Comparison of ENCODE assay signal across 8 mouse cellular contexts in the genomic region with DNA sequence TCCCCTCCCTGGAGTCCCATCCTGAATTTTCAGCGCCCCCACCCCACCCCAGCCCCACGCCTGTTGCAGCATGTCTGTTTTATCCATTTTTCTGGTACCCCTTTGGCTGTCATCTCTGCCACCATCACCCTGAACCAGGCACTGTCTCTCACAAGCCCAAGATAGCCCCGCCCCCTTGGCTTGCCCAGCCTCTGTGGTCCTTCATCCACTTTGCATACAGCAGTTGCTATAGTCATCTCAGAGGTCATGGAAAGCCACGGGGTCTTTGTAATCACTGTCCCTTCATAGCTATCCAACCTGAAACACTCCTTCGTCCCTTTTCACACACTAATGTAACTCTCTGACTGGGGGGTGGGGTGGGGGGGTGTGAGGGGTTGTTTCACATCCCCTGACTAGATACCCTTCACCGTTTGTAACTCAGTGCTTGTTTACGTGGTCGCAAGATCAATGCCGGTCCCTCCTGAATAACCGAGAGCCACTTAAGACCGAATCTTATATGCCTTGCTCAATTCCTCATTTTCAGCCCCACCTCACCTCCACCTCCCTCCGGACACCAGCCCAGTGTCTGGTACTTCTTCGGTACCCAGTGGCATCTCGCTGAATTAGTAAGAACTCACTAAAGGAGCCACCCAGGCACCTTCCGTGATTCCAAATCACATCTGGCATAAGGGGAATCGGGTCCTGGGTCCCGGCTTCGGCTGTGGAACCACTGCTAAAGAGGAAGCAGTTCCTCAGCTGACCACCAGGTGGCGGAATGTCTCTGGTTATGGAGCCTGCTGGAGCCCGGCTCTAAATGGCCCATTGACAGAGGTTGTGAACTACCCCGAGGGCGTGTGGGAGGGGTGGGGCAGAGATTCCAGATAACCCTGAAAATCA. TPM values are rescaled to one million over a fixed set of nuclear protein-coding genes. Genes with fewer than 3 reads are reported as not detected.
DNase-seq lines count a peak whose midpoint lies in the region; ATAC-seq and TF ChIP-seq lines count a peak whose summit lies in the region.

No protein-coding gene starts in this region.

- no peaks in the 10 kb centered on the region for H3K9me3 ChIP-seq in heart, embryonic 13.5 days
- no peaks in the 10 kb centered on the region for H3K9me3 ChIP-seq in kidney, postnatal 0 days (replicated peaks; ENCODE audit: low read length)

- peak overlapping the region; percentile 63; the same call in 1 of the 2 replicates for H3K9ac ChIP-seq in heart, embryonic 13.5 days
- no peak overlapping the region for H3K9ac ChIP-seq in kidney, postnatal 0 days (ENCODE audit: low read depth, low read length)
- no peak overlapping the region for H3K9ac ChIP-seq in liver, adult 2 months (ENCODE audit: low read depth, low read length)

- 0 out of 2 replicates have a peak, but pooled peaks cover 7% of the 10 kb centered on the region for H3K4me1 ChIP-seq in heart, embryonic 13.5 days
- H3K4me1 ChIP-seq in kidney, postnatal 0 days (replicated peaks; ENCODE audit: insufficient read depth, low read length): no peaks in the 10 kb centered on the region; the same call in 1 of the 2 replicates
- no peaks in the 10 kb centered on the region; the same call in 1 of the 2 replicates for H3K4me1 ChIP-seq in liver, adult 2 months (ENCODE audit: control insufficient read depth, insufficient read depth, low read length)

- H3K27me3 ChIP-seq in heart, embryonic 13.5 days (replicated peaks): peaks cover 80% of the 10 kb centered on the region
- H3K27me3 ChIP-seq in kidney, postnatal 0 days (ENCODE audit: insufficient read depth, low read length): no peaks in the 10 kb centered on the region
- H3K27me3 ChIP-seq in liver, adult 2 months (ENCODE audit: control insufficient read depth, insufficient read depth, low read length): no peaks in the 10 kb centered on the region
- peaks cover 17% of the 10 kb centered on the region for H3K27me3 ChIP-seq in myocyte (ENCODE audit: control insufficient read depth, insufficient read depth, insufficient read length)

- peak; percentile 91 for DNase-seq in B cell, adult 2 months
- peak; percentile 88 for DNase-seq in brain, adult 2 months (ENCODE audit: low read depth, low spot score)
- peak; percentile 92 for DNase-seq in kidney, postnatal 0 days (ENCODE audit: low spot score)
- peak; percentile 52 for DNase-seq in liver, adult 2 months (ENCODE audit: extremely low read depth, low read depth, low spot score)
- peak; percentile 82 to 95 for DNase-seq in spleen, postnatal 4 days (ENCODE audit: low spot score in 2 of 2)

- no peak overlapping the region for H3ac ChIP-seq in myocyte (ENCODE audit: control insufficient read depth, insufficient read length)

- peak; percentile 81 for ATAC-seq in erythroid progenitor cell, adult 5-6 weeks (replicated peaks; ENCODE audit: low FRiP score, poor library complexity, severe bottlenecking)
- ATAC-seq in heart, embryonic 13.5 days (ENCODE audit: extremely low read depth, insufficient number of reproducible peaks, low FRiP score, low TSS enrichment): no peak
- ATAC-seq in kidney, postnatal 0 days (replicated peaks; ENCODE audit: low FRiP score, low read depth): peak; percentile 83

- peak; percentile 99 for TF ChIP-seq CTCF in kidney, postnatal 0 days (IDR thresholded peaks at IDR 0.05; ENCODE audit: low read depth)
- TF ChIP-seq CTCF in liver, adult 2 months (IDR thresholded peaks at IDR 0.05; ENCODE audit: low read depth, low read length): peak; percentile 94

- WGBS in heart, embryonic 13.5 days: 12% methylated on average over 22 of the region's 22 CpGs
- 14% methylated on average over 22 of the region's 22 CpGs for WGBS in kidney, postnatal 0 days
- WGBS in liver, adult 2 months: 16% methylated on average over 22 of the region's 22 CpGs

- peak overlapping the region; percentile 57 for H3K4me2 ChIP-seq in heart, embryonic 13.5 days
- H3K4me2 ChIP-seq in kidney, postnatal 0 days (ENCODE audit: low read length): peak overlapping the region; percentile 27
- peak overlapping the region; percentile 66 for H3K4me2 ChIP-seq in myocyte (ENCODE audit: low read depth)

- TF ChIP-seq POLR2A in liver, adult 2 months (IDR thresholded peaks at IDR 0.05; ENCODE audit: extremely low read depth, insufficient read depth, low read length): no peak
- no peak for TF ChIP-seq POLR2A in myocyte (IDR thresholded peaks at IDR 0.05; ENCODE audit: insufficient read length, low read depth)

- H3K4me3 ChIP-seq in heart, embryonic 13.5 days: peak overlapping the region; percentile 25; the same call in 1 of the 2 replicates
- H3K4me3 ChIP-seq in kidney, postnatal 0 days (replicated peaks; ENCODE audit: low read depth, low read length): no peak overlapping the region
- H3K4me3 ChIP-seq in liver, adult 2 months (ENCODE audit: insufficient read depth, low read depth, low read length): no peak overlapping the region
- no peak overlapping the region for H3K4me3 ChIP-seq in myocyte

- H3K27ac ChIP-seq in heart, embryonic 13.5 days (replicated peaks): no peak overlapping the region
- H3K27ac ChIP-seq in kidney, postnatal 0 days: no peak overlapping the region
- H3K27ac ChIP-seq in liver, adult 2 months (replicated peaks; ENCODE audit: insufficient read depth, low read depth, low read length): no peak overlapping the region

- H3K36me3 ChIP-seq in heart, embryonic 13.5 days: no peaks in the 10 kb centered on the region
- H3K36me3 ChIP-seq in kidney, postnatal 0 days (ENCODE audit: insufficient read depth, low read length): no peaks in the 10 kb centered on the region
- no peaks in the 10 kb centered on the region for H3K36me3 ChIP-seq in liver, adult 2 months (ENCODE audit: control insufficient read depth, insufficient read depth, low read length)
- no peaks in the 10 kb centered on the region for H3K36me3 ChIP-seq in myocyte (ENCODE audit: control insufficient read depth, insufficient read depth)

- H3K79me2 ChIP-seq in liver, adult 2 months (ENCODE audit: control insufficient read depth, insufficient read depth, low read length): no peaks in the 10 kb centered on the region
- H3K79me2 ChIP-seq in myocyte (ENCODE audit: control insufficient read depth, insufficient read depth): no peaks in the 10 kb centered on the region

TF ChIP-seq in myocyte, 11 proteins besides CTCF, POLR2A, EP300 and RAD21:
- no peak for TF ChIP-seq MYOD1 (IDR thresholded peaks at IDR 0.05; ENCODE audit: control insufficient read depth in 1 of 3, insufficient read length in 2 of 3, low read depth in 2 of 3)
- no peak for TF ChIP-seq TCF12 (IDR thresholded peaks at IDR 0.05; ENCODE audit: insufficient read depth, poor library complexity, severe bottlenecking)
- TF ChIP-seq SRF (IDR thresholded peaks at IDR 0.05; ENCODE audit: control insufficient read depth, insufficient read length, low read depth): no peak
- no peak for TF ChIP-seq REST (IDR thresholded peaks at IDR 0.05; ENCODE audit: insufficient read depth, insufficient read length)
- no peak for TF ChIP-seq POLR2AphosphoS2 (IDR thresholded peaks at IDR 0.05; ENCODE audit: insufficient read length, low read depth)
- TF ChIP-seq CEBPB (IDR thresholded peaks at IDR 0.05; ENCODE audit: insufficient read depth, poor library complexity, severe bottlenecking): no peak
- no peak for TF ChIP-seq MYOG (IDR thresholded peaks at IDR 0.05; ENCODE audit: control insufficient read depth in 1 of 3, insufficient read depth in 1 of 3, insufficient read length in 2 of 3, low read depth in 2 of 3)
- no peak for TF ChIP-seq TCF3 (IDR thresholded peaks at IDR 0.05; ENCODE audit: insufficient read length, low read depth)
- TF ChIP-seq MAX (IDR thresholded peaks at IDR 0.05; ENCODE audit: low read depth): no peak
- no peak for TF ChIP-seq USF1 (IDR thresholded peaks at IDR 0.05; ENCODE audit: low read depth)
- TF ChIP-seq E2F4 (IDR thresholded peaks at IDR 0.05; ENCODE audit: insufficient read depth): no peak

RNA-seq across cellular contexts. Expression of gene Trpv4, which starts 19.2 kb away (rescaled TPM):
- not detected in 2 replicates for total RNA-seq in erythroid progenitor cell, adult 5-6 weeks (2015; ENCODE audit: low replicate concordance)
- total RNA-seq in erythroid progenitor cell, adult 5-6 weeks (2017; ENCODE audit: low replicate concordance): 1.5 TPM in 1 of 2 replicates, not detected in the other
- 0.71 and 0.83 TPM in 2 replicates for polyA plus RNA-seq in heart, embryonic 13.5 days (2015; fragmentation: Nextera tagmentation; extraction: Ambion mirVana)
- polyA plus RNA-seq in kidney, postnatal 0 days (2015; fragmentation: Nextera tagmentation; extraction: Ambion mirVana): 31.3 and 35.6 TPM in 2 replicates
- total RNA-seq in liver, adult 2 months (2014; rRNA removed): 0.09 and 0.40 TPM in 2 replicates
- polyA plus RNA-seq in liver, adult 2 months (2012; rRNA removed): 0.29 and 0.50 TPM in 2 replicates
- polyA plus RNA-seq in myocyte (2012; fragmentation: generic; extraction: Trizol): 0.12 TPM

RNA-seq across cellular contexts. Expression of gene Gltp, which starts 51.8 kb away (rescaled TPM):
- 103 and 104 TPM in 2 replicates for total RNA-seq in erythroid progenitor cell, adult 5-6 weeks (2015; ENCODE audit: low replicate concordance)
- 42.0 and 54.4 TPM in 2 replicates for total RNA-seq in erythroid progenitor cell, adult 5-6 weeks (2017; ENCODE audit: low replicate concordance)
- 50.5 and 50.8 TPM in 2 replicates for polyA plus RNA-seq in heart, embryonic 13.5 days (2015; fragmentation: Nextera tagmentation; extraction: Ambion mirVana)
- 65.0 and 70.3 TPM in 2 replicates for polyA plus RNA-seq in kidney, postnatal 0 days (2015; fragmentation: Nextera tagmentation; extraction: Ambion mirVana)
- total RNA-seq in liver, adult 2 months (2014; rRNA removed): 3.1 and 4.4 TPM in 2 replicates
- 5.1 and 7.9 TPM in 2 replicates for polyA plus RNA-seq in liver, adult 2 months (2012; rRNA removed)
- 45.2 TPM for polyA plus RNA-seq in myocyte (2012; fragmentation: generic; extraction: Trizol)

Comparison
In these comparisons a context has a peak if more than half of its experiments do, and no peak if none do; other contexts are left out.
1. RNA of gene Trpv4, which starts 19.2 kb away (polyA plus RNA-seq): 31.3 to 35.6 TPM in kidney, postnatal 0 days; 0.71 to 0.83 TPM in heart, embryonic 13.5 days, 0.29 to 0.50 TPM in liver, adult 2 months and 0.12 TPM in myocyte (single experiment); every median in the first group is over 10 times any median in the second.
2. Peak in every context shown above with its lines, with median percentiles within 50 percentile points of each other: DNase-seq and H3K4me2 ChIP-seq.